8 mouse cellular contexts compared by ENCODE assay signal in the genomic region with DNA sequence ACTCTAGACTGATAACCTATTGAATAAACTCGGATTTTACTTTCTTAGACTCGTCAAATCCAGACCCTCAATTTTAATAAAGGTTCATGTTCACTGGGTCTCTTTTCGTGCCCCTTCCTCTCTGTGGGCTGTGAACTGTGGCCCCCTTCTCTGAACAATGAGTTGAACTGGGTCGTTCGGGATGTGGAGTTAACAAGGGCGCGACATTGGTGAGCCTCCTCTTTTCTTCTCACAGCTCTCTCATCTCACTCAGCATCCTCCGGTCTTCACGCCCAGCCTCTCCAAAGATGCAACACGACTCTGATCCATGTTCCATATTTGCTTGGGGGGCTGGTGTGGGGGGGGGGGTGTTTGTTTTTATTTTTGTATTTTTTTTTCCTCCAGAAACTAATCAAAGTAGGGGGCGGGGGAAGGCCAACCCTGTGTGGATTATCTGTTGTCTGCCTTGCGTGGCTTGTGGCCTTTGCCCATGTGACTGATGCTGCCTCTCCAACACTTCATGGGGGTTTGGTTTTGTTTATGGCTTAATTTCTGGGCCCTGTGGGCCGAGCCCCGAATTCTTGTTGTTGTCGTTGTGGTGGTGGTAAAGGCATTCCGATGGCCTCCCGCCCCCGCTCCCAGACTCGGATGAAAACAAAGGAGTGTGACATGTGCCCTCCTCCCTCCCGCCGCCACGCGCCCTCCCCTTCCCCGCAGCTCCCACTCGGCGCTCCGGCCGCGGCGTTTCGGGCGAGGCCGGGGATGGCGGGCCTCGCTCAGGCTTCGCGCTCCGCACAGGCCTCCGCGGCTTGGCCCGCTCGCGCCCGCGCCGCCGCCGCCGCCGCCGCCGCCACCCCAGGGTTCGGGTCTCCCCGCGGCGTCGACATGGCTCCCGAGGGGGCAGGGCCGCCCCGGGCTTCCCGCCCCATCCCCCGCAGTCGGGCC. TPM values are rescaled to one million over a fixed set of nuclear protein-coding genes. Genes with fewer than 3 reads are reported as not detected.
DNase-seq lines count a peak whose midpoint lies in the region.

No protein-coding gene starts in this region.

- H3K27me3 ChIP-seq in megakaryocyte, embryonic 14.5 days (replicated peaks), result no peaks in the 10 kb centered on the region

- peak; percentile 29 for DNase-seq in ovary, adult 18-20 months (ENCODE audit: low spot score)
- no peak for DNase-seq in ovary, postnatal 10 days (ENCODE audit: low spot score)
- DNase-seq in embryo, embryonic 10.5 days (ENCODE audit: low spot score), result peak; percentile 74
- DNase-seq in gastrocnemius, postnatal 10 days, result peak; percentile 54
- peak; percentile 65 for DNase-seq in induced T-regulatory cell, adult 2 months (ENCODE audit: low read depth)
- peak; percentile 45 to 76 for DNase-seq in left cerebral cortex, postnatal 10 days (ENCODE audit: extremely low spot score in 1 of 2, low spot score in 2 of 2)
- DNase-seq in right cerebral cortex, postnatal 14 days, result peak; percentile 49

- no peaks in the 10 kb centered on the region for H3K9me3 ChIP-seq in megakaryocyte, embryonic 14.5 days

- H3K4me1 ChIP-seq in megakaryocyte, embryonic 14.5 days, result peaks cover 32% of the 10 kb centered on the region

- H3K36me3 ChIP-seq in megakaryocyte, embryonic 14.5 days (replicated peaks; ENCODE audit: low read length), result peaks cover 11% of the 10 kb centered on the region

- intact Hi-C loops in left cerebral cortex, postnatal 10 days (cut with DNase I), result no loop called here

- peak overlapping the region; percentile 97 for H3K4me3 ChIP-seq in megakaryocyte, embryonic 14.5 days (replicated peaks)

RNA-seq across cellular contexts. Expression of gene Ptbp2, which starts 2.0 kb away (rescaled TPM):
- total RNA-seq in gastrocnemius, postnatal 10 days (2021), result 10 to 100 TPM; 25.9 to 38.1 TPM
- total RNA-seq in left cerebral cortex, postnatal 10 days (2021), result 100 to 1,000 TPM; 158 to 167 TPM
- polyA plus RNA-seq in megakaryocyte, embryonic 14.5 days (2012; ENCODE audit: insufficient read depth, low replicate concordance), result 0.35 TPM in 1 of 2 replicates, not detected in the other

Comparison
In these comparisons a context has a peak if more than half of its experiments do, and no peak if none do; other contexts are left out.
1. RNA of gene Ptbp2, which starts 2.0 kb away (total RNA-seq): 158 to 167 TPM in left cerebral cortex, postnatal 10 days; 25.9 to 38.1 TPM in gastrocnemius, postnatal 10 days; every median in the first group is over 4 times any median in the second.